Mouse (Mus musculus) lung, postnatal 0 days (tissue): ENCODE measurements around the gene Snx9. TPM values are rescaled to one million over a fixed set of nuclear protein-coding genes. Genes with fewer than 3 reads are reported as not detected.

Experiments
- ATAC-seq: fragments of 200-750 bp; cut with Nextera tagmentation; 2 replicates; pipeline ENCODE4 v1.8.0; 2017; ENCODE audit warnings: moderate library complexity
- DNase-seq: peaks from one replicate; pipeline ENCODE4 v3.0.0-alpha.2; 2016; ENCODE audit warnings: low spot score
- H3K27ac ChIP-seq: fragments of 300-500 bp; sonication (generic); 2 replicates; pipeline ENCODE4 v1.5.1; 2014; ENCODE audit warnings: antibody characterized with exemption, mild to moderate bottlenecking, low read length, mixed read lengths
- H3K27me3 ChIP-seq: fragments of 300-500 bp; sonication (generic); replicated peaks from 2 replicates; pipeline ENCODE4 v1.6.1; 2014; ENCODE audit warnings: low read length, mixed read lengths; ENCODE audit not compliant: insufficient read depth
- H3K36me3 ChIP-seq: fragments of 300-500 bp; sonication (generic); 2 replicates; pipeline ENCODE4 v1.6.1; 2014; ENCODE audit warnings: low read length, mixed read lengths; ENCODE audit not compliant: insufficient read depth
- H3K4me1 ChIP-seq: fragments of 300-500 bp; sonication (generic); 2 replicates; pipeline ENCODE4 v1.6.1; 2014; ENCODE audit warnings: antibody characterized with exemption, low read depth, low read length, mixed read lengths; ENCODE audit not compliant: insufficient read depth
- H3K4me2 ChIP-seq: fragments of 300-500 bp; sonication (generic); replicated peaks from 2 replicates; pipeline ENCODE4 v1.6.1; 2014; ENCODE audit warnings: low read depth, mild to moderate bottlenecking, low read length, moderate library complexity, mixed read lengths
- H3K4me3 ChIP-seq: fragments of 300-500 bp; sonication (generic); 2 replicates; pipeline ENCODE4 v1.5.1; 2014; ENCODE audit warnings: low read depth, low read length
- H3K9ac ChIP-seq: fragments of 300-500 bp; sonication (generic); replicated peaks from 2 replicates; pipeline ENCODE4 v1.6.1; 2014; ENCODE audit warnings: low read depth, mild to moderate bottlenecking
- H3K9me3 ChIP-seq: fragments of 300-500 bp; sonication (generic); 2 replicates; pipeline ENCODE4 v1.6.1; 2016; ENCODE audit warnings: low read length, mixed read lengths
- CTCF ChIP-seq: IDR thresholded peaks from 2 replicates; pipeline ENCODE4 v1.5.1; 2016; ENCODE audit warnings: antibody characterized with exemption, mild to moderate bottlenecking
- EP300 ChIP-seq: IDR thresholded peaks from 2 replicates; pipeline ENCODE4 v1.6.1; 2016; ENCODE audit warnings: antibody characterized with exemption, mild to moderate bottlenecking, control low read depth
- WGBS: fragments of 180-500 bp; shearing (Covaris S2); extraction: QIAGEN DNeasy Blood & Tissue Kit; methylation state at CpG from one replicate; pipeline ENCODE4 v1.1.7; 2014; 5-methylcytosine and 5-hydroxymethylcytosine counted together
- polyA plus RNA-seq: library from polyadenylated mRNA; unstranded; fragments of >200 nt; fragmentation: Nextera tagmentation; extraction: Ambion mirVana; gene quantifications from 2 replicates; pipeline ENCODE4 v1.2.1, GENCODE M21; 2015

Snx9 gene
- polyA plus RNA-seq, 1 experiment from 2014 or later = 26.3 TPM

GRCm38 (mm10) chr17:5912797-5913196 lies 71.7 kb downstream of the Snx9 start:
- 74% methylated on average over 4 of the region's 4 CpGs for WGBS

GRCm38 (mm10) chr17:5914217-5914616 lies 73.1 kb downstream of the Snx9 start:
- no peak overlapping the region for H3K4me3 ChIP-seq
- DNase-seq (no peak), ATAC-seq (no peak)
- H3K4me1 ChIP-seq = no peaks in the 10 kb centered on the region
- no peaks in the 10 kb centered on the region for H3K27me3 ChIP-seq
- H3K36me3 ChIP-seq = peaks cover 12% of the 10 kb centered on the region
- WGBS = 75% methylated on average over 5 of the region's 5 CpGs
- no peaks in the 10 kb centered on the region for H3K9me3 ChIP-seq
- TF ChIP-seq EP300 = no peak
- no peak for TF ChIP-seq CTCF
- H3K27ac ChIP-seq = no peak overlapping the region
- H3K9ac ChIP-seq = no peak overlapping the region
- H3K4me2 ChIP-seq = no peak overlapping the region

More at GRCm38 (mm10) chr17:5912797-5913196, 71.7 kb downstream of the Snx9 start:
- Histone ChIP-seq H3K4me2 (no peak overlapping the region), H3K9me3 (no peaks in the 10 kb centered on the region), H3K4me1 (no peaks in the 10 kb centered on the region), H3K9ac (no peak overlapping the region), H3K27me3 (no peaks in the 10 kb centered on the region), H3K36me3 (peaks cover 10% of the 10 kb centered on the region; the same call in 1 of the 2 replicates), H3K4me3 (no peak overlapping the region), H3K27ac (no peak overlapping the region)
- ATAC-seq (no peak), DNase-seq (no peak)
- TF ChIP-seq EP300 = no peak
- TF ChIP-seq CTCF = no peak

DNA sequence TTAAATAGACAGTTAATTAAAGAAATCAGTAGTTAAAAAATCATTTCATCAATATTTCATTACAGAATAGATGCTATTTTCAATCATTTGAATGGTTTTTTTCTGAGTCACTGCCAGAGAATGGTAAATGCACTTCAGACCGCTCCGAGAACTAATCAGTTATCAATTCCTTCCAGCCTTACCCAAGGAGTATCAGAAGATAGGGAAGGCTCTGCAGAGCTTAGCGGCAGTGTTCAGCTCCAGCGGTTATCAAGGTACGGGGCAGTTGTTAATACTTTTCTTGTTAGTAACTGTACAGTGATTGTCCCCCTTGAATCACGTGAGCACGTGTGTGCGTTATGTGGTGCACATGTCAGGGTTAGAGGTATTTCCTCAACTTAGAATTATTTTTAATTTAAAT lies 80.8 kb downstream of the Snx9 start:
- Histone ChIP-seq H3K9me3 (no peaks in the 10 kb centered on the region), H3K36me3 (peaks cover 26% of the 10 kb centered on the region), H3K27ac (no peak overlapping the region), H3K4me1 (no peaks in the 10 kb centered on the region), H3K9ac (no peak overlapping the region), H3K4me3 (no peak overlapping the region), H3K27me3 (no peaks in the 10 kb centered on the region), H3K4me2 (no peak overlapping the region)
- DNase-seq (no peak), ATAC-seq (no peak)
- TF ChIP-seq EP300 = no peak
- TF ChIP-seq CTCF = no peak
- WGBS = 92% methylated on average over 8 of the region's 8 CpGs

- ATAC-seq (no peak), DNase-seq (no peak)
- no peaks in the 10 kb centered on the region for H3K4me1 ChIP-seq
- no peak overlapping the region for H3K4me3 ChIP-seq
- 71% methylated on average over 9 of the region's 9 CpGs for WGBS
- H3K27me3 ChIP-seq = no peaks in the 10 kb centered on the region
- TF ChIP-seq EP300 (no peak), CTCF (peak; percentile 68)
- H3K36me3 ChIP-seq = peaks cover 25% of the 10 kb centered on the region
- H3K4me2 ChIP-seq = no peak overlapping the region
- no peaks in the 10 kb centered on the region for H3K9me3 ChIP-seq
- H3K27ac ChIP-seq = no peak overlapping the region
- H3K9ac ChIP-seq = no peak overlapping the region
These were observed 82.2 kb downstream of the Snx9 start for GRCm38 (mm10) chr17:5923281-5923680.

DNA sequence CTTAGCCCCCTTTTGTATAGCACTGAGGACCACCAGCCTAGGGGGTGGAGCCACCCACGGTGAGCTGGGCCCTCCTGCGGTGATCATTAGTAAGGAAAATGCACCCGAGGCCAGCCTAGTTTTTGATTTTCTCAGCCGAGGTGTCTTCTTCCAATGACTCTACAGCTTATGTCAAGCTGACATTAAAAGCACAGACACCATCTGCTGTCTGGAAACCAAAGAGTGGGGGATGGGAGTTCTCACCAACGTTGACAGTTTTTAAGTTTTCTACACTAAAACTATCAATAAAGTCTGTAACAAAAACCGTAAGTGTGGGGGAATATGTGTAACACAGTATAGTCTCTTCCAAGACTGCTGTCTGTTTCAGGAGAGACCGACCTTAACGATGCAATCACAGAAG lies 83.1 kb downstream of the Snx9 start:
- DNase-seq (no peak), ATAC-seq (no peak)
- H3K4me3 ChIP-seq = no peak overlapping the region
- no peak overlapping the region for H3K4me2 ChIP-seq
- H3K36me3 ChIP-seq = peaks cover 17% of the 10 kb centered on the region
- H3K27ac ChIP-seq = no peak overlapping the region
- TF ChIP-seq CTCF (no peak), EP300 (no peak)
- no peaks in the 10 kb centered on the region for H3K27me3 ChIP-seq
- H3K4me1 ChIP-seq = no peaks in the 10 kb centered on the region
- no peak overlapping the region for H3K9ac ChIP-seq
- H3K9me3 ChIP-seq = no peaks in the 10 kb centered on the region
- 79% methylated on average over 8 of the region's 8 CpGs for WGBS

DNA sequence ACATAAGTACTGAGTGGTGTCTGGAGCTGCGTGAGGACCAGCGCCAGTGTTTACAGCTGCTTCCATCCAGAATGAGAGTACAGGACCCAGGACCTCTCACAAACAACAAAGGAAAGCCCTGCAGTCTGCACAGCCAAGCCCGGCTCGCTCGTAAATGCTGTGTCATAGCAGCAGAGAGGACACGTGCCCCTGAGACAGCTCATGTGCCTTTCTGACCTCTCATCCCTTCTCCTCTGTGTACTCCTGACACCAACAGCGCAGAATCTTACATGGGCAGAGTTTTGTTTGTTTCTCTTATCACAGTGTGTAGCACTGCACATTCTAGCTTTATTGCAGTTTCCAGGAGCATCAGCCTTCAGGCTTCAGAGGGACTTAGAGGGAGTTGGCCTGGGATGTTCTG lies 85.6 kb downstream of the Snx9 start:
- Histone ChIP-seq H3K9me3 (no peaks in the 10 kb centered on the region), H3K4me2 (no peak overlapping the region), H3K4me3 (no peak overlapping the region), H3K9ac (no peak overlapping the region), H3K36me3 (peaks cover 14% of the 10 kb centered on the region), H3K27ac (no peak overlapping the region), H3K4me1 (no peaks in the 10 kb centered on the region), H3K27me3 (no peaks in the 10 kb centered on the region)
- TF ChIP-seq EP300 = no peak
- no peak for TF ChIP-seq CTCF
- no peak for DNase-seq
- no peak for ATAC-seq
- WGBS = 72% methylated on average over 7 of the region's 7 CpGs

DNA sequence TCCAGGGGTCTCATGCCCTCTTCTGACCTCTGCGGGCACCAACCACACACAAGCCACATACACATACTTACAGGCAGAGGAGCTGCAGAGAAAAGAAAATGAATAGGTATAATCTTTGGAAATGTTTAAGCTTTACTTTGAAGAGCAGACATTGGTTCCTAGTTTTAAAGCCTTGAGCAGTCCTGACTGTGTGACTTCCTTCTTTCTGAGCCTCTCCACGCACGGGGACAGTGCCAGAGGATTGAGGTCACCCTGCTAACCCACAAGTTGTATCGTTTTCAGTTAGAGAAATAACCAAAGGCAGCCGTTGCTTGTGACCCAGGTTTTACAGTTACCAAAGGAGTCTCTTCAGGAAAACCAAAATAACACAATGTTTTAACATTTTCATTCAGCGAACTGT lies 87.9 kb downstream of the Snx9 start:
- no peak for DNase-seq
- peaks cover 14% of the 10 kb centered on the region for H3K36me3 ChIP-seq
- ATAC-seq = no peak
- H3K27ac ChIP-seq = no peak overlapping the region
- no peak overlapping the region for H3K9ac ChIP-seq
- no peak overlapping the region for H3K4me3 ChIP-seq
- WGBS = 69% methylated on average over 6 of the region's 6 CpGs
- no peak overlapping the region for H3K4me2 ChIP-seq
- no peaks in the 10 kb centered on the region for H3K27me3 ChIP-seq
- H3K4me1 ChIP-seq = no peaks in the 10 kb centered on the region
- no peak for TF ChIP-seq EP300
- TF ChIP-seq CTCF = no peak
- no peaks in the 10 kb centered on the region for H3K9me3 ChIP-seq
